17 mouse cellular contexts compared by ENCODE assay signal in genomic region chr8:124831531-124831930, GRCm38 (mm10). TPM values are rescaled to one million over a fixed set of nuclear protein-coding genes. Genes with fewer than 3 reads are reported as not detected.
DNase-seq lines count a peak whose midpoint lies in the region.
"Had no signal": no experiment of that assay in that cellular context is flagged by ENCODE, and none has a peak within 500 bp of the region (broad histone marks: within the 10 kb centered on the region; RNA-seq: fewer than 3 reads in every experiment).

No protein-coding gene starts in this region.

- DNase-seq in adrenal gland, postnatal 14 days, result peak; percentile 62
- DNase-seq in adrenal gland, adult 18-20 months (ENCODE audit: low spot score in 2 of 2), result no peak
- peak; percentile 18 for DNase-seq in kidney, postnatal 10 days
- no peak for DNase-seq in kidney, adult 11 months
- DNase-seq in MN1 (ENCODE audit: low spot score), result peak; percentile 9
- peak; percentile 5 for DNase-seq in c-Kit-positive CD71-positive TER-119-negative erythroid progenitor cells, embryonic 14.5 days (ENCODE audit: low read depth)
- DNase-seq in layer of hippocampus, adult 18-20 months (ENCODE audit: low spot score in 2 of 2), result no peak
- DNase-seq: cerebellum, adult 11 months; cerebellum, adult 8-10 months; cerebellum, postnatal 14 days; embryo, embryonic 11 days; gastrocnemius, adult 2 months; gastrocnemius, postnatal 25 days; heart, postnatal 4 days; kidney, adult 18-20 months had no signal

RNA-seq across cellular contexts. Expression of gene Gnpat, which starts 31.3 kb away (rescaled TPM):
- 120 and 127 TPM in 2 replicates for total RNA-seq in adrenal gland, postnatal 14 days (2021)
- 100 to 1,000 TPM in 1 of 2 experiments, 10 to 100 TPM in 1; 94.9 to 110 TPM for total RNA-seq in adrenal gland, adult 18-20 months (2021)
- total RNA-seq in layer of hippocampus, adult 18-20 months (2021), result 10 to 100 TPM; 58.4 to 61.9 TPM

RNA-seq across cellular contexts. Expression of gene 2810004N23Rik, which starts 31.4 kb away (rescaled TPM):
- total RNA-seq in adrenal gland, postnatal 14 days (2021), result 27.0 and 29.8 TPM in 2 replicates
- total RNA-seq in adrenal gland, adult 18-20 months (2021), result 10 to 100 TPM; 22.8 to 28.4 TPM
- 10 to 100 TPM; 21.2 to 24.5 TPM for total RNA-seq in layer of hippocampus, adult 18-20 months (2021)

RNA-seq across cellular contexts. Expression of gene Trim67, which starts 38.6 kb away (rescaled TPM):
- 4.7 and 5.4 TPM in 2 replicates for total RNA-seq in adrenal gland, postnatal 14 days (2021)
- total RNA-seq in adrenal gland, adult 18-20 months (2021), result 1 to 10 TPM; 1.1 to 2.2 TPM
- total RNA-seq in layer of hippocampus, adult 18-20 months (2021), result 1 to 10 TPM; 1.2 to 1.7 TPM
- total RNA-seq: common myeloid progenitor, adult 5-6 weeks; granulocyte monocyte progenitor cell, adult 5-6 weeks had no signal

Comparison
In these comparisons a context has a peak if more than half of its experiments do, and no peak if none do; other contexts are left out.
1. DNase-seq: peak in adrenal gland, postnatal 14 days (single experiment), kidney, postnatal 10 days (single experiment), MN1 (single experiment) and c-Kit-positive CD71-positive TER-119-negative erythroid progenitor cells, embryonic 14.5 days (single experiment); none in adrenal gland, adult 18-20 months (0 of 2), kidney, adult 11 months (single experiment) and layer of hippocampus, adult 18-20 months (0 of 2).